Comparison of ENCODE assay signal across 8 mouse cellular contexts in genomic region chr13:55329109-55329682, GRCm38 (mm10). TPM values are rescaled to one million over a fixed set of nuclear protein-coding genes. Genes with fewer than 3 reads are reported as not detected.
DNase-seq lines count a peak whose midpoint lies in the region; ATAC-seq and TF ChIP-seq lines count a peak whose summit lies in the region.

No protein-coding gene starts in this region.

- 2% methylated on average over 29 of the region's 29 CpGs for WGBS in heart, adult 2 months
- under 1% methylated on average over 29 of the region's 29 CpGs for WGBS in heart, embryonic 16.5 days
- under 1% methylated on average over 28 of the region's 29 CpGs for WGBS in liver, embryonic 16.5 days (ENCODE audit: insufficient replicate concordance)

- TF ChIP-seq EP300 in heart, adult 2 months (IDR thresholded peaks at IDR 0.05; ENCODE audit: insufficient read depth, low read depth, low read length), result no peak

- no peaks in the 10 kb centered on the region for H3K9me3 ChIP-seq in heart, embryonic 16.5 days (replicated peaks; ENCODE audit: control insufficient read depth, low read length)
- no peaks in the 10 kb centered on the region for H3K9me3 ChIP-seq in liver, embryonic 16.5 days (replicated peaks; ENCODE audit: control insufficient read depth, low read length)

- ATAC-seq in heart, embryonic 16.5 days (replicated peaks; ENCODE audit: extremely low read depth, insufficient read depth, low FRiP score), result peak; percentile 18
- peak; percentile 37 for ATAC-seq in liver, embryonic 16.5 days (ENCODE audit: low read depth)

- no peaks in the 10 kb centered on the region for H3K36me3 ChIP-seq in heart, adult 2 months (ENCODE audit: control insufficient read depth, insufficient read depth, low read length)
- peaks cover 18% of the 10 kb centered on the region for H3K36me3 ChIP-seq in heart, embryonic 16.5 days (ENCODE audit: control insufficient read depth, insufficient read depth)
- H3K36me3 ChIP-seq in liver, embryonic 16.5 days (ENCODE audit: control insufficient read depth, insufficient read depth), result peaks cover 26% of the 10 kb centered on the region

- H3K4me3 ChIP-seq in heart, adult 2 months, result peak overlapping the region; percentile 60
- peak overlapping the region; percentile 78 for H3K4me3 ChIP-seq in heart, embryonic 16.5 days (ENCODE audit: low read length)
- H3K4me3 ChIP-seq in liver, embryonic 16.5 days (ENCODE audit: low read depth, low read length), result peak overlapping the region; percentile 72

- no peak overlapping the region for H3K27ac ChIP-seq in heart, adult 2 months
- peak overlapping the region; percentile 67 for H3K27ac ChIP-seq in heart, embryonic 16.5 days (ENCODE audit: low read length)
- H3K27ac ChIP-seq in liver, embryonic 16.5 days (ENCODE audit: low read length), result peak overlapping the region; percentile 96

- peaks cover 2% of the 10 kb centered on the region; the same call in 1 of the 2 replicates for H3K4me1 ChIP-seq in heart, adult 2 months (ENCODE audit: control insufficient read depth, insufficient read depth, low read length)
- peaks cover 31% of the 10 kb centered on the region for H3K4me1 ChIP-seq in heart, embryonic 16.5 days (ENCODE audit: control insufficient read depth, insufficient read depth, low read length)
- peaks cover 40% of the 10 kb centered on the region for H3K4me1 ChIP-seq in liver, embryonic 16.5 days (ENCODE audit: control insufficient read depth, low read depth, low read length)

- no peak for TF ChIP-seq POLR2A in heart, adult 2 months (IDR thresholded peaks at IDR 0.05; ENCODE audit: insufficient read depth, low read depth, low read length)

- no peaks in the 10 kb centered on the region for H3K27me3 ChIP-seq in heart, adult 2 months (ENCODE audit: control insufficient read depth, insufficient read depth, low read length)
- no peaks in the 10 kb centered on the region for H3K27me3 ChIP-seq in heart, embryonic 16.5 days (ENCODE audit: control insufficient read depth, insufficient read depth, low read length)
- H3K27me3 ChIP-seq in liver, embryonic 16.5 days (ENCODE audit: control insufficient read depth, insufficient read depth, low read depth, low read length), result no peaks in the 10 kb centered on the region

- H3K4me2 ChIP-seq in heart, embryonic 16.5 days (ENCODE audit: low read depth, low read length), result peak overlapping the region; percentile 66
- peak overlapping the region; percentile 88 for H3K4me2 ChIP-seq in liver, embryonic 16.5 days (ENCODE audit: low read depth, low read length)

- peak in 1 of 2 experiments; percentile 47 for DNase-seq in heart, adult 2 months
- DNase-seq in heart, adult 8-10 months (ENCODE audit: low spot score), result no peak
- DNase-seq in 3T3-L1 (ENCODE audit: low read depth, low spot score), result peak; percentile 61
- peak; percentile 59 for DNase-seq in cerebellum, adult 9-11 months
- DNase-seq in spleen, postnatal 36 days (ENCODE audit: low spot score in 2 of 2), result peak; percentile 31 to 40
- no peak for DNase-seq in adrenal gland, adult 18-20 months (ENCODE audit: low spot score in 2 of 2)

- H3K9ac ChIP-seq in heart, adult 2 months (ENCODE audit: low read depth, low read length), result peak overlapping the region; percentile 32; the same call in 1 of the 2 replicates
- H3K9ac ChIP-seq in heart, embryonic 16.5 days (ENCODE audit: low read length), result peak overlapping the region; percentile 74
- H3K9ac ChIP-seq in liver, embryonic 16.5 days (ENCODE audit: low read depth, low read length), result peak overlapping the region; percentile 90

- intact Hi-C loops in heart, adult 2 months (cut with DNase I), result loop anchor here (2.0 to 10.0 kb wide), 2 partner anchors 34 to 224 kb away; partner anchors contain the start of genes Lman2, Uimc1 and Zfp346

- no peak for TF ChIP-seq CTCF in heart, adult 2 months (IDR thresholded peaks at IDR 0.05)

- no peaks in the 10 kb centered on the region for H3K79me2 ChIP-seq in heart, adult 2 months (replicated peaks; ENCODE audit: control insufficient read depth, insufficient read depth, low read length)

RNA-seq across cellular contexts. Expression of gene Mxd3, which starts 0.4 kb away (rescaled TPM):
- not detected for total RNA-seq in heart, adult 2 months (2021)
- polyA plus RNA-seq in heart, adult 2 months (2012; rRNA removed), result 0.21 and 0.53 TPM in 2 replicates
- total RNA-seq in heart, adult 8-10 months (2022), result under 1 TPM in 2 of 4 experiments, not detected in 2; 0.46 to 0.97 TPM
- polyA plus RNA-seq in heart, embryonic 16.5 days (2015; fragmentation: Nextera tagmentation; extraction: Ambion mirVana), result 29.2 and 29.4 TPM in 2 replicates
- 24.0 and 28.7 TPM in 2 replicates for polyA plus RNA-seq in liver, embryonic 16.5 days (2015; fragmentation: Nextera tagmentation; extraction: Ambion mirVana)
- under 1 TPM; 0.46 to 0.58 TPM for total RNA-seq in adrenal gland, adult 18-20 months (2021)

RNA-seq across cellular contexts. Expression of gene Rab24, which starts 7.5 kb away (rescaled TPM):
- total RNA-seq in heart, adult 2 months (2021), result 10 to 100 TPM; 29.1 to 37.2 TPM
- 60.6 and 68.9 TPM in 2 replicates for polyA plus RNA-seq in heart, adult 2 months (2012; rRNA removed)
- 10 to 100 TPM; 29.4 to 47.1 (median 38.3) TPM for total RNA-seq in heart, adult 8-10 months (2022)
- polyA plus RNA-seq in heart, embryonic 16.5 days (2015; fragmentation: Nextera tagmentation; extraction: Ambion mirVana), result 67.4 and 74.8 TPM in 2 replicates
- 42.2 and 50.1 TPM in 2 replicates for polyA plus RNA-seq in liver, embryonic 16.5 days (2015; fragmentation: Nextera tagmentation; extraction: Ambion mirVana)
- total RNA-seq in adrenal gland, adult 18-20 months (2021), result 10 to 100 TPM; 52.3 to 52.7 TPM

RNA-seq across cellular contexts. Expression of gene Prelid1, which starts 8.9 kb away (rescaled TPM):
- total RNA-seq in heart, adult 2 months (2021), result 10 to 100 TPM; 37.4 to 40.8 TPM
- polyA plus RNA-seq in heart, adult 2 months (2012; rRNA removed), result 67.4 and 70.1 TPM in 2 replicates
- 10 to 100 TPM; 31.4 to 47.5 (median 39.6) TPM for total RNA-seq in heart, adult 8-10 months (2022)
- polyA plus RNA-seq in heart, embryonic 16.5 days (2015; fragmentation: Nextera tagmentation; extraction: Ambion mirVana), result 339 and 346 TPM in 2 replicates
- polyA plus RNA-seq in liver, embryonic 16.5 days (2015; fragmentation: Nextera tagmentation; extraction: Ambion mirVana), result 202 and 206 TPM in 2 replicates
- total RNA-seq in adrenal gland, adult 18-20 months (2021), result 100 to 1,000 TPM; 132 to 143 TPM

RNA-seq across cellular contexts. Expression of gene Lman2, which starts 33.4 kb away (rescaled TPM):
- 10 to 100 TPM; 50.5 to 52.2 TPM for total RNA-seq in heart, adult 2 months (2021)
- polyA plus RNA-seq in heart, adult 2 months (2012; rRNA removed), result 52.6 and 83.6 TPM in 2 replicates
- 10 to 100 TPM; 50.1 to 52.8 (median 51.7) TPM for total RNA-seq in heart, adult 8-10 months (2022)
- 84.2 and 84.5 TPM in 2 replicates for polyA plus RNA-seq in heart, embryonic 16.5 days (2015; fragmentation: Nextera tagmentation; extraction: Ambion mirVana)
- polyA plus RNA-seq in liver, embryonic 16.5 days (2015; fragmentation: Nextera tagmentation; extraction: Ambion mirVana), result 53.3 and 55.5 TPM in 2 replicates
- 100 to 1,000 TPM; 113 to 121 TPM for total RNA-seq in adrenal gland, adult 18-20 months (2021)

RNA-seq across cellular contexts. Expression of gene Rgs14, which starts 40.3 kb away (rescaled TPM):
- total RNA-seq in heart, adult 2 months (2021), result under 1 TPM; 0.23 to 0.73 TPM
- polyA plus RNA-seq in heart, adult 2 months (2012; rRNA removed), result 0.97 and 1.9 TPM in 2 replicates
- under 1 TPM; 0.19 to 0.80 (median 0.41) TPM for total RNA-seq in heart, adult 8-10 months (2022)
- 1.4 and 2.4 TPM in 2 replicates for polyA plus RNA-seq in heart, embryonic 16.5 days (2015; fragmentation: Nextera tagmentation; extraction: Ambion mirVana)
- polyA plus RNA-seq in liver, embryonic 16.5 days (2015; fragmentation: Nextera tagmentation; extraction: Ambion mirVana), result 2.8 and 3.2 TPM in 2 replicates
- under 1 TPM; 0.76 to 0.96 TPM for total RNA-seq in adrenal gland, adult 18-20 months (2021)

Comparison
In these comparisons a context has a peak if more than half of its experiments do, and no peak if none do; other contexts are left out.
1. DNase-seq: peak in 3T3-L1 (single experiment), cerebellum, adult 9-11 months (single experiment) and spleen, postnatal 36 days (2 of 2); none in heart, adult 8-10 months (single experiment) and adrenal gland, adult 18-20 months (0 of 2).
2. H3K9ac ChIP-seq: peak in every context shown above with its lines; median percentile 90 in liver, embryonic 16.5 days; 74 in heart, embryonic 16.5 days; 32 in heart, adult 2 months.
3. Peak in every context shown above with its lines, with median percentiles within 50 percentile points of each other: H3K4me3 ChIP-seq.